Mouse (Mus musculus) heart, embryonic 15.5 days (tissue): ENCODE data around the gene Map1lc3b. TPM values are rescaled to one million over a fixed set of nuclear protein-coding genes. Genes with fewer than 3 reads are reported as not detected.
"Not testable (repeated sequence)": the region's sequence is repeated elsewhere in the genome, so short reads cannot be mapped to it uniquely, and the experiment has no call there.

ENCODE experiments used
- ATAC-seq: fragments of 200-750 bp; cut with Nextera tagmentation; replicated peaks from 2 replicates; pipeline ENCODE4 v1.8.0; 2017; ENCODE audit warnings: low read depth, moderate TSS enrichment; ENCODE audit not compliant: insufficient number of reproducible peaks, insufficient read depth, low FRiP score
- H3K27ac ChIP-seq: fragments of 300-500 bp; sonication (generic); 2 replicates; pipeline ENCODE4 v1.5.1; 2015; ENCODE audit warnings: mild to moderate bottlenecking, inconsistent platforms
- H3K27me3 ChIP-seq: fragments of 300-500 bp; sonication (generic); 2 replicates; pipeline ENCODE4 v1.6.1; 2015; ENCODE audit warnings: inconsistent platforms
- H3K36me3 ChIP-seq: fragments of 300-500 bp; sonication (generic); 2 replicates; pipeline ENCODE4 v1.6.1; 2015; ENCODE audit warnings: mild to moderate bottlenecking, inconsistent platforms
- H3K4me1 ChIP-seq: fragments of 300-500 bp; sonication (generic); replicated peaks from 2 replicates; pipeline ENCODE4 v1.6.1; 2015; ENCODE audit warnings: inconsistent platforms
- H3K4me2 ChIP-seq: fragments of 300-500 bp; sonication (generic); 2 replicates; pipeline ENCODE4 v1.6.1; 2015; ENCODE audit warnings: inconsistent platforms, mild to moderate bottlenecking, moderate library complexity
- H3K4me3 ChIP-seq: fragments of 300-500 bp; sonication (generic); 2 replicates; pipeline ENCODE4 v1.5.1; 2015; ENCODE audit warnings: mild to moderate bottlenecking, inconsistent platforms
- H3K9ac ChIP-seq: fragments of 300-500 bp; sonication (generic); 2 replicates; pipeline ENCODE4 v1.6.1; 2015; ENCODE audit warnings: mild to moderate bottlenecking, inconsistent platforms
- H3K9me3 ChIP-seq: fragments of 300-500 bp; sonication (generic); replicated peaks from 2 replicates; pipeline ENCODE4 v1.6.1; 2016; ENCODE audit warnings: inconsistent platforms
- WGBS: fragments of 180-500 bp; shearing (Covaris S2); methylation state at CpG from one replicate; pipeline ENCODE4 v1.1.7; 2015; ENCODE audit warnings: mixed read lengths; 5-methylcytosine and 5-hydroxymethylcytosine counted together
- polyA plus RNA-seq: library from polyadenylated mRNA; unstranded; fragments of >200 nt; fragmentation: Nextera tagmentation; extraction: Ambion mirVana; gene quantifications from 2 replicates; pipeline ENCODE4 v1.2.1, GENCODE M21; 2015

The Map1lc3b gene
- polyA plus RNA-seq, 1 experiment from 2014 or later: 199 TPM

GRCm38 (mm10) chr8:121591178-121592066 lies 1.3 kb downstream of the Map1lc3b start:
- H3K27ac ChIP-seq: peak overlapping the region; percentile 76
- WGBS: 16% methylated on average over 20 of the region's 20 CpGs
- ATAC-seq: peak; percentile 27
- H3K36me3 ChIP-seq: peaks cover 25% of the 10 kb centered on the region
- peak overlapping the region; percentile 78 for H3K9ac ChIP-seq
- H3K27me3 ChIP-seq: no peaks in the 10 kb centered on the region
- peak overlapping the region; percentile 71 for H3K4me3 ChIP-seq
- peaks cover 30% of the 10 kb centered on the region for H3K4me1 ChIP-seq
- H3K4me2 ChIP-seq: peak overlapping the region; percentile 92
- no peaks in the 10 kb centered on the region for H3K9me3 ChIP-seq

GRCm38 (mm10) chr8:121593293-121593692 lies 3.1 kb downstream of the Map1lc3b start:
- Histone ChIP-seq H3K36me3 (peaks cover 34% of the 10 kb centered on the region), H3K4me3 (no peak overlapping the region), H3K9me3 (no peaks in the 10 kb centered on the region), H3K9ac (no peak overlapping the region), H3K27me3 (no peaks in the 10 kb centered on the region), H3K4me2 (no peak overlapping the region), H3K27ac (peak overlapping the region; percentile 19; the same call in 1 of the 2 replicates), H3K4me1 (peaks cover 30% of the 10 kb centered on the region)
- ATAC-seq: no peak
- WGBS: 91% methylated on average over 5 of the region's 5 CpGs

GRCm38 (mm10) chr8:121593983-121594382 lies 3.8 kb downstream of the Map1lc3b start:
- peak overlapping the region; percentile 57 for H3K27ac ChIP-seq
- H3K36me3 ChIP-seq: peaks cover 35% of the 10 kb centered on the region
- no peak overlapping the region for H3K9ac ChIP-seq
- H3K4me3 ChIP-seq: no peak overlapping the region
- no peaks in the 10 kb centered on the region for H3K9me3 ChIP-seq
- 65% methylated on average over 9 of the region's 9 CpGs for WGBS
- no peaks in the 10 kb centered on the region for H3K27me3 ChIP-seq
- no peak overlapping the region for H3K4me2 ChIP-seq
- no peak for ATAC-seq
- peaks cover 30% of the 10 kb centered on the region for H3K4me1 ChIP-seq

- WGBS: 70% methylated on average over 2 of the region's 2 CpGs
- not testable (repeated sequence) for H3K9ac ChIP-seq, ATAC-seq, H3K27me3 ChIP-seq, H3K27ac ChIP-seq, H3K4me3 ChIP-seq, H3K9me3 ChIP-seq, H3K4me2 ChIP-seq, H3K4me1 ChIP-seq
- peaks cover 58% of the 10 kb centered on the region for H3K36me3 ChIP-seq
Measured at GRCm38 (mm10) chr8:121597492-121597891, 7.3 kb downstream of the Map1lc3b start.

- Histone ChIP-seq H3K9me3 (no peaks in the 10 kb centered on the region), H3K4me2 (no peak overlapping the region), H3K27me3 (no peaks in the 10 kb centered on the region), H3K9ac (no peak overlapping the region), H3K36me3 (peaks cover 65% of the 10 kb centered on the region), H3K4me1 (peaks cover 5% of the 10 kb centered on the region), H3K4me3 (no peak overlapping the region), H3K27ac (no peak overlapping the region)
- ATAC-seq: no peak
- 86% methylated on average over 7 of the region's 7 CpGs for WGBS
Measured at GRCm38 (mm10) chr8:121598190-121598589, 8.0 kb downstream of the Map1lc3b start.

GRCm38 (mm10) chr8:121598892-121599291 lies 8.7 kb downstream of the Map1lc3b start:
- Histone ChIP-seq H3K9me3 (no peaks in the 10 kb centered on the region), H3K4me2 (no peak overlapping the region), H3K4me3 (no peak overlapping the region), H3K36me3 (peaks cover 67% of the 10 kb centered on the region), H3K27me3 (no peaks in the 10 kb centered on the region), H3K9ac (no peak overlapping the region), H3K4me1 (no peaks in the 10 kb centered on the region), H3K27ac (no peak overlapping the region)
- WGBS: 25% methylated on average over 7 of the region's 7 CpGs
- peak; percentile 57; the same call in 1 of the 2 replicates for ATAC-seq

DNA sequence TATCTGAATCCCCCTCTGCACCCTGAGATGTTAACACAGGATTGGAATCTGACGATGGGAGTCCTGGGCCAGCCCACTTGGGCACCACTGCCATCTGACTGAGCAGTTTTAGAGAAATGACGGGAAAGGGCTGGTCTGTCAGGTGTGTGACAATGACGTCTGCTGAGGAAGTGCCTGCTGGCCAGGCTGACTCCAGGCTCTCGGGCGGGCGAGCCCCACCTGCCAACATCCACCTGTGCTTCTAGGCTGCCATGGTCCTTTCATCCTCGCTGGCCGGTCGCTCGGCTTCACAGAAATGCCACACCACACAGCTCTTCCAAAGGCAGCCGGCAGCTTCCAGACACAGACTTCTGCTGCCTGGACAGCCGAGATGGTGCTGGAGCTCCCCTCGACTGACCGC lies 9.7 kb downstream of the Map1lc3b start:
- ATAC-seq: no peak
- Histone ChIP-seq H3K9ac (no peak overlapping the region), H3K27me3 (no peaks in the 10 kb centered on the region), H3K4me1 (no peaks in the 10 kb centered on the region), H3K4me2 (no peak overlapping the region), H3K27ac (no peak overlapping the region), H3K4me3 (no peak overlapping the region), H3K36me3 (peaks cover 68% of the 10 kb centered on the region), H3K9me3 (no peaks in the 10 kb centered on the region)
- WGBS: 85% methylated on average over 14 of the region's 14 CpGs

DNA sequence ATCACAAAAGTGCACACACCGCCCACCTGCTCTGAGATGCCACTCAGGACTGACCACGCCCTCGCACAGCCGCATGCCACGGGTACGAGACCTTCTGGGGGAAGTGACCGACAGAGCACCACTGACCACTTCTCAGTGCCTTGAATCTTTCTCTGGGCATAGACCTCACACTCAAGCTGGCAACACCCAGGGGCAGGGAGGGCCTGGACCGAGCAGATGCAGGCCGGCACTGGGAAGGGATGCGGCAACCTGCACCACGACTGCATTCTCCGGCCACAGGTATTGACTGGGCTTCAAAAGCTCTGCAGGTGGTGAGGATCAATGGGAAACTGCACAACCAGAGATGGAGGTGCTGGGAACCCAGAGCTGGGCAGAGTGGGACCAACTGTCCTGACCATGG lies 12.2 kb downstream of the Map1lc3b start:
- Histone ChIP-seq H3K4me1 (no peaks in the 10 kb centered on the region), H3K27me3 (no peaks in the 10 kb centered on the region), H3K4me2 (no peak overlapping the region), H3K9me3 (no peaks in the 10 kb centered on the region), H3K27ac (no peak overlapping the region), H3K36me3 (peaks cover 66% of the 10 kb centered on the region), H3K4me3 (no peak overlapping the region), H3K9ac (no peak overlapping the region)
- 94% methylated on average over 12 of the region's 12 CpGs for WGBS
- no peak for ATAC-seq

DNA sequence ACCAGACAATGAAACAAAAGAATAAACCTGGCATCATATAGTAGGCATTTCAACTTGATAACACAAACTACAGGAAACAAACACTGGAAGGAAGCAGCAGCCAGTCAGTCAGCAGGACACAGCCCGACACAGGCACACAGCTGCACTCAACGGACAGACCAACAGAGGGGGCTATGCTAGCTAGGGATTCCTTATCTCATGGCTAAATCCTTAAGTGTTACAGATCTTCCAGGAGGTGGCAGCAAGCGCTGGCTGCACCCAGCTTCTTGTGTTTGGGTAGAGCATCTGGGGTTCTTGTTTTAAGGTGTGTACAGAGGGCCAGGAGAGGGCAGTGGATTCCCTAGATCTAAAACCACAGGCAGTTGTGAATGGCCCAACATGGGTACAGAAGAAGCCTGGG lies 12.7 kb downstream of the Map1lc3b start:
- no peak overlapping the region for H3K4me2 ChIP-seq
- peaks cover 62% of the 10 kb centered on the region for H3K36me3 ChIP-seq
- no peak overlapping the region for H3K4me3 ChIP-seq
- no peak for ATAC-seq
- H3K9me3 ChIP-seq: no peaks in the 10 kb centered on the region
- H3K27me3 ChIP-seq: no peaks in the 10 kb centered on the region
- no peak overlapping the region for H3K9ac ChIP-seq
- no peak overlapping the region for H3K27ac ChIP-seq
- 33% methylated on average over 3 of the region's 3 CpGs for WGBS
- no peaks in the 10 kb centered on the region for H3K4me1 ChIP-seq

GRCm38 (mm10) chr8:121603801-121604200 lies 13.6 kb downstream of the Map1lc3b start:
- Histone ChIP-seq H3K27ac (no peak overlapping the region), H3K27me3 (no peaks in the 10 kb centered on the region), H3K4me1 (no peaks in the 10 kb centered on the region), H3K9me3 (no peaks in the 10 kb centered on the region), H3K4me3 (no peak overlapping the region), H3K36me3 (peaks cover 65% of the 10 kb centered on the region), H3K9ac (no peak overlapping the region), H3K4me2 (no peak overlapping the region)
- 94% methylated on average over 12 of the region's 12 CpGs for WGBS
- no peak for ATAC-seq

DNA sequence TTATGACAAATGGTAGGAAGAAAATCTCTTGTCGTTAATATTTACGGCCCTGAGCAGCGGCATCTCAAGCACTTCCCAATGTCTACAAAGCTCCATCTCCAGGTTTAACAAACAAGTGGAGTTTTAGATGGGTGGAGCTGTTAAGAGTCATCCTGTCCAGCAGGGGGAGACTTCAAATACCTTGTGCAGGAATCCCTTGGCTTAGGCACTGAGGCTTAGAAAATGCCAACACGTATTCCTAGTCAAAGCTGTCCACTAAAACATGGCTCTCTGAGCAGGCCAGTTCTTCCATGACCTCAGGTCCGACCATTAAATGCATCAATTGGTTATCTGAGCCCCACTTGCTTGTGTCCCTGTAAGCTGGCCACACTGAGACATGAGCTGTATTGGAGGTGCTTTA lies 17.5 kb downstream of the Map1lc3b start:
- H3K27ac ChIP-seq: no peak overlapping the region
- no peak overlapping the region for H3K9ac ChIP-seq
- H3K4me3 ChIP-seq: no peak overlapping the region
- 82% methylated on average over 5 of the region's 5 CpGs for WGBS
- ATAC-seq: no peak
- no peaks in the 10 kb centered on the region for H3K9me3 ChIP-seq
- no peaks in the 10 kb centered on the region for H3K4me1 ChIP-seq
- H3K36me3 ChIP-seq: peaks cover 50% of the 10 kb centered on the region
- H3K27me3 ChIP-seq: no peaks in the 10 kb centered on the region
- H3K4me2 ChIP-seq: no peak overlapping the region

DNA sequence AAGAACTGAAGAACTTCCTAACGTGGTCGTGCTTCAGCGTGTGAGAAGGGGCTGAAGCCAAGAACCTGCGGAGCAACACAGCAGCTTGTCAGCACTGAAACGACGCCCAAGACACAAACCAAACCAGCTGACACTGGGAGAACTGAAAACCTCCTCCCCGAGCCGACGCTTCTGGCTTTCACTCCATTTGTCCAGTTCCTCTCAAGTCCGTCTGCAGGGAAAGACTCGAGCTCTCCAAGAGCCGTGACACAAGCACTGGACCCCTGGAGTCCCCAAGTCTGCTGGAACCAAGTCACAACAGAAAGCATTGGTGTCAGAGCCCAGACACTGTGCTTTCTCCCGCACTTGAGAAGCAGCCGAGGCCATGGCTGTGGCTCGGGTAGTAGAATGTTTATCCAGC lies 19.1 kb downstream of the Map1lc3b start:
- H3K36me3 ChIP-seq: peaks cover 36% of the 10 kb centered on the region
- no peak overlapping the region for H3K4me3 ChIP-seq
- H3K4me1 ChIP-seq: peaks cover 7% of the 10 kb centered on the region
- no peak for ATAC-seq
- H3K27me3 ChIP-seq: no peaks in the 10 kb centered on the region
- H3K9me3 ChIP-seq: no peaks in the 10 kb centered on the region
- 72% methylated on average over 15 of the region's 15 CpGs for WGBS
- no peak overlapping the region for H3K27ac ChIP-seq
- H3K4me2 ChIP-seq: no peak overlapping the region
- H3K9ac ChIP-seq: no peak overlapping the region
